In the genomic region with DNA sequence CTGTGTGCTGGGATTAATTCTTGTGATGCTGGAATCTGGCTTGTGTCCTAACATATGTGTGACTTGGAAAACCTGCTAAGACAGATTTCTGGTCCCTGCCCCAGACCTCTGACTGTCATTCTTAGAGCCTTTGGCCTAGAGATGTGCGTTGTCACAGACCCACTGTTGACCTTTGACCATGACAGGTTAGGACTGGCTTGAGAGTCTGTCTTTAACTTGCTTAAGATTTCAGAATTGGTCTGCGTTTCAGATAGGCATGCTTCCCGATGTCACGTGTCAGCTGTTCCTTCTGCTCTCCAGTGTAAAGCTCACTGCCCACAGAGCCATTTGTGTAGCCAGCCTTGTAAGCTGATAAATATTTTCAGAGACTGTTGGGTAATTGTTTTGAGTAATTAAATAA, we compare ENCODE assay signal across 22 mouse cellular contexts. TPM values are rescaled to one million over a fixed set of nuclear protein-coding genes. Genes with fewer than 3 reads are reported as not detected.
DNase-seq lines count a peak whose midpoint lies in the region; ATAC-seq and TF ChIP-seq lines count a peak whose summit lies in the region.
"Had no signal": no experiment of that assay in that cellular context is flagged by ENCODE, and none has a peak within 500 bp of the region (broad histone marks: within the 10 kb centered on the region; RNA-seq: fewer than 3 reads in every experiment).

No protein-coding gene starts in this region.

- 0 out of 2 replicates have a peak overlapping the region, but pooled peaks have one; percentile 14 for H3K9ac ChIP-seq in embryonic facial prominence, embryonic 14.5 days (ENCODE audit: low read depth, low read length)
- no peak overlapping the region for H3K9ac ChIP-seq in kidney, embryonic 14.5 days (ENCODE audit: low read depth, low read length)
- H3K9ac ChIP-seq in heart, embryonic 11.5 days (ENCODE audit: low read depth, low read length), result no peak overlapping the region
- H3K9ac ChIP-seq: embryonic facial prominence, embryonic 13.5 days; forebrain, embryonic 13.5 days; forebrain, postnatal 0 days; heart, embryonic 12.5 days; hindbrain, embryonic 15.5 days had no signal

- ATAC-seq in embryonic facial prominence, embryonic 14.5 days (ENCODE audit: low read depth), result no peak
- ATAC-seq in kidney, embryonic 14.5 days (ENCODE audit: low FRiP score, low TSS enrichment), result no peak
- no peak for ATAC-seq in heart, embryonic 11.5 days (replicated peaks; ENCODE audit: insufficient number of reproducible peaks, low FRiP score, low TSS enrichment)
- ATAC-seq: CD4-positive, CD25-positive, alpha-beta regulatory T cell, adult 4 months; forebrain, embryonic 13.5 days had no signal

- no peaks in the 10 kb centered on the region for H3K9me3 ChIP-seq in embryonic facial prominence, embryonic 14.5 days (ENCODE audit: control insufficient read depth, low read length)
- H3K9me3 ChIP-seq in embryonic facial prominence, embryonic 10.5 days, result no peaks in the 10 kb centered on the region
- no peaks in the 10 kb centered on the region for H3K9me3 ChIP-seq in kidney, embryonic 14.5 days (ENCODE audit: control insufficient read depth, low read length)
- no peaks in the 10 kb centered on the region for H3K9me3 ChIP-seq in heart, embryonic 11.5 days (replicated peaks; ENCODE audit: control insufficient read depth, low read length)
- H3K9me3 ChIP-seq: embryonic facial prominence, embryonic 13.5 days; forebrain, embryonic 13.5 days; G1E; heart, embryonic 12.5 days; hindbrain, embryonic 10.5 days; hindbrain, embryonic 15.5 days had no signal

- TF ChIP-seq POLR2A in kidney, adult 2 months (IDR thresholded peaks at IDR 0.05; ENCODE audit: low read depth, low read length), result no peak

- TF ChIP-seq CTCF in kidney, adult 2 months (conservative IDR thresholded peaks at IDR 0.05; ENCODE audit: insufficient read depth, insufficient read length, low read depth, low read length), result no peak

- H3K4me3 ChIP-seq in embryonic facial prominence, embryonic 14.5 days (ENCODE audit: low read depth, low read length), result no peak overlapping the region
- H3K4me3 ChIP-seq in embryonic facial prominence, embryonic 10.5 days, result no peak overlapping the region
- no peak overlapping the region for H3K4me3 ChIP-seq in kidney, adult 2 months (ENCODE audit: insufficient read depth, low read depth, low read length)
- no peak overlapping the region for H3K4me3 ChIP-seq in kidney, embryonic 14.5 days (ENCODE audit: low read length)
- no peak overlapping the region for H3K4me3 ChIP-seq in heart, embryonic 11.5 days (ENCODE audit: low read depth, low read length)
- H3K4me3 ChIP-seq: embryonic facial prominence, embryonic 13.5 days; forebrain, embryonic 13.5 days; heart, adult 2 months; heart, embryonic 12.5 days; hindbrain, embryonic 10.5 days; hindbrain, embryonic 15.5 days had no signal

- no peaks in the 10 kb centered on the region for H3K4me1 ChIP-seq in embryonic facial prominence, embryonic 14.5 days (ENCODE audit: control insufficient read depth, insufficient read depth, low read length)
- no peaks in the 10 kb centered on the region for H3K4me1 ChIP-seq in embryonic facial prominence, embryonic 10.5 days
- H3K4me1 ChIP-seq in kidney, adult 2 months (ENCODE audit: control insufficient read depth, insufficient read depth, low read length), result peaks cover 26% of the 10 kb centered on the region
- no peaks in the 10 kb centered on the region for H3K4me1 ChIP-seq in kidney, embryonic 14.5 days (ENCODE audit: control insufficient read depth, insufficient read depth, low read length)
- 0 out of 2 replicates have a peak, but pooled peaks cover 2% of the 10 kb centered on the region for H3K4me1 ChIP-seq in heart, embryonic 11.5 days (ENCODE audit: control insufficient read depth, insufficient read depth, low read length)
- H3K4me1 ChIP-seq: embryonic facial prominence, embryonic 13.5 days; forebrain, embryonic 13.5 days; hindbrain, embryonic 10.5 days; hindbrain, embryonic 15.5 days had no signal

- 80% methylated on average over 4 of the region's 4 CpGs for WGBS in embryonic facial prominence, embryonic 14.5 days
- WGBS in embryonic facial prominence, embryonic 10.5 days, result 83% methylated on average over 4 of the region's 4 CpGs
- 47% methylated on average over 4 of the region's 4 CpGs for WGBS in kidney, adult 2 months
- WGBS in kidney, embryonic 14.5 days, result 89% methylated on average over 4 of the region's 4 CpGs
- 83% methylated on average over 4 of the region's 4 CpGs for WGBS in heart, embryonic 11.5 days (ENCODE audit: insufficient replicate concordance)

- peaks cover 54% of the 10 kb centered on the region for H3K36me3 ChIP-seq in embryonic facial prominence, embryonic 14.5 days (ENCODE audit: control insufficient read depth, insufficient read depth, low read length)
- H3K36me3 ChIP-seq in embryonic facial prominence, embryonic 10.5 days (replicated peaks), result peaks cover 77% of the 10 kb centered on the region
- peaks cover 5% of the 10 kb centered on the region for H3K36me3 ChIP-seq in kidney, adult 2 months (ENCODE audit: control insufficient read depth, insufficient read depth, low read length)
- H3K36me3 ChIP-seq in kidney, embryonic 14.5 days (ENCODE audit: control insufficient read depth, insufficient read depth, low read length), result peaks cover 21% of the 10 kb centered on the region
- peaks cover 8% of the 10 kb centered on the region for H3K36me3 ChIP-seq in heart, embryonic 11.5 days (ENCODE audit: control insufficient read depth, insufficient read depth, low read length)

- DNase-seq in embryonic facial prominence, embryonic 14.5 days (ENCODE audit: low spot score), result no peak
- DNase-seq in embryonic facial prominence, embryonic 10.5 days (ENCODE audit: low spot score), result no peak
- DNase-seq in kidney, adult 2 months, result peak; percentile 79
- DNase-seq in kidney, postnatal 25 days, result peak; percentile 50 to 73
- DNase-seq in cerebellum, adult 18-20 months, result no peak
- DNase-seq: adrenal gland, postnatal 10 days; B cell, adult 2 months; cerebellum, adult 11 months; cerebellum, adult 9-10 months; cerebellum, postnatal 25 days; forebrain, postnatal 0 days; gastrocnemius, postnatal 14 days; heart, adult 2 months had no signal

- H3K27ac ChIP-seq in embryonic facial prominence, embryonic 14.5 days (replicated peaks; ENCODE audit: low read depth, low read length), result no peak overlapping the region
- H3K27ac ChIP-seq in embryonic facial prominence, embryonic 10.5 days (replicated peaks), result no peak overlapping the region
- peak overlapping the region; percentile 51; the same call in 1 of the 2 replicates for H3K27ac ChIP-seq in kidney, adult 2 months (ENCODE audit: insufficient read depth, low read depth, low read length)
- H3K27ac ChIP-seq in kidney, embryonic 14.5 days (ENCODE audit: low read depth, low read length), result no peak overlapping the region
- H3K27ac ChIP-seq in heart, embryonic 11.5 days (ENCODE audit: low read depth, low read length), result no peak overlapping the region
- H3K27ac ChIP-seq: embryonic facial prominence, embryonic 13.5 days; forebrain, embryonic 13.5 days; heart, adult 2 months; hindbrain, embryonic 10.5 days; hindbrain, embryonic 15.5 days had no signal

- H3K4me2 ChIP-seq in embryonic facial prominence, embryonic 14.5 days (ENCODE audit: low read depth, low read length), result no peak overlapping the region
- H3K4me2 ChIP-seq in kidney, embryonic 14.5 days (replicated peaks; ENCODE audit: low read depth, low read length), result no peak overlapping the region
- H3K4me2 ChIP-seq in heart, embryonic 11.5 days, result no peak overlapping the region
- H3K4me2 ChIP-seq: embryonic facial prominence, embryonic 13.5 days; forebrain, embryonic 13.5 days; heart, embryonic 12.5 days; hindbrain, embryonic 15.5 days had no signal

- H3K27me3 ChIP-seq in embryonic facial prominence, embryonic 14.5 days (replicated peaks; ENCODE audit: control insufficient read depth, insufficient read depth, low read length), result no peaks in the 10 kb centered on the region
- H3K27me3 ChIP-seq in embryonic facial prominence, embryonic 10.5 days (replicated peaks; ENCODE audit: low read depth, poor library complexity, severe bottlenecking), result no peaks in the 10 kb centered on the region
- H3K27me3 ChIP-seq in kidney, adult 2 months (replicated peaks; ENCODE audit: control insufficient read depth, insufficient read depth, low read length), result no peaks in the 10 kb centered on the region
- no peaks in the 10 kb centered on the region for H3K27me3 ChIP-seq in kidney, embryonic 14.5 days (ENCODE audit: control insufficient read depth, insufficient read depth, low read length)
- H3K27me3 ChIP-seq in heart, embryonic 11.5 days (ENCODE audit: control insufficient read depth, insufficient read depth, low read length), result no peaks in the 10 kb centered on the region
- H3K27me3 ChIP-seq: embryonic facial prominence, embryonic 13.5 days; forebrain, embryonic 13.5 days; heart, embryonic 12.5 days; hindbrain, embryonic 15.5 days had no signal

RNA-seq across cellular contexts. Expression of a gene that starts 13.0 kb away (rescaled TPM):
- polyA plus RNA-seq in embryonic facial prominence, embryonic 14.5 days (2014; fragmentation: Nextera tagmentation; extraction: Ambion mirVana), result 40.7 and 48.6 TPM in 2 replicates
- polyA plus RNA-seq in embryonic facial prominence, embryonic 10.5 days (2016; fragmentation: Nextera tagmentation; extraction: Ambion mirVana), result 53.7 and 56.9 TPM in 2 replicates
- 150 and 171 TPM in 2 replicates for polyA plus RNA-seq in kidney, adult 2 months (2012; rRNA removed)
- 27.8 and 46.6 TPM in 2 replicates for polyA plus RNA-seq in kidney, embryonic 14.5 days (2014; fragmentation: Nextera tagmentation; extraction: Ambion mirVana)
- 35.6 and 35.7 TPM in 2 replicates for polyA plus RNA-seq in heart, embryonic 11.5 days (2014; fragmentation: Nextera tagmentation; extraction: Ambion mirVana)

RNA-seq across cellular contexts. Expression of a gene that starts 30.8 kb away (rescaled TPM):
- polyA plus RNA-seq in embryonic facial prominence, embryonic 14.5 days (2014; fragmentation: Nextera tagmentation; extraction: Ambion mirVana), result 74.7 and 86.9 TPM in 2 replicates
- 52.1 and 53.1 TPM in 2 replicates for polyA plus RNA-seq in embryonic facial prominence, embryonic 10.5 days (2016; fragmentation: Nextera tagmentation; extraction: Ambion mirVana)
- 560 and 626 TPM in 2 replicates for polyA plus RNA-seq in kidney, adult 2 months (2012; rRNA removed)
- 41.6 and 46.7 TPM in 2 replicates for polyA plus RNA-seq in kidney, embryonic 14.5 days (2014; fragmentation: Nextera tagmentation; extraction: Ambion mirVana)
- polyA plus RNA-seq in heart, embryonic 11.5 days (2014; fragmentation: Nextera tagmentation; extraction: Ambion mirVana), result 179 and 182 TPM in 2 replicates

RNA-seq across cellular contexts. Expression of a gene that starts 54.6 kb away (rescaled TPM):
- 80.6 and 90.0 TPM in 2 replicates for polyA plus RNA-seq in embryonic facial prominence, embryonic 14.5 days (2014; fragmentation: Nextera tagmentation; extraction: Ambion mirVana)
- polyA plus RNA-seq in embryonic facial prominence, embryonic 10.5 days (2016; fragmentation: Nextera tagmentation; extraction: Ambion mirVana), result 65.4 and 65.7 TPM in 2 replicates
- polyA plus RNA-seq in kidney, adult 2 months (2012; rRNA removed), result 96.7 and 127 TPM in 2 replicates
- polyA plus RNA-seq in kidney, embryonic 14.5 days (2014; fragmentation: Nextera tagmentation; extraction: Ambion mirVana), result 86.5 and 121 TPM in 2 replicates
- 96.1 and 98.9 TPM in 2 replicates for polyA plus RNA-seq in heart, embryonic 11.5 days (2014; fragmentation: Nextera tagmentation; extraction: Ambion mirVana)

Comparison
In these comparisons a context has a peak if more than half of its experiments do, and no peak if none do; other contexts are left out.
1. DNase-seq: peak in kidney, adult 2 months (single experiment) and kidney, postnatal 25 days (2 of 2); none in embryonic facial prominence, embryonic 14.5 days (single experiment), embryonic facial prominence, embryonic 10.5 days (single experiment) and cerebellum, adult 18-20 months (0 of 2).